Mouse (Mus musculus): ENCODE measurements around the gene Gdpd1. TPM values are rescaled to one million over a fixed set of nuclear protein-coding genes. Genes with fewer than 3 reads are reported as not detected.
A peak's percentile ranks its signal among the peaks of the same experiment; 100 is the strongest.

Gdpd1 gene
- polyA plus RNA-seq (2015; fragmentation: Nextera tagmentation; extraction: Ambion mirVana), result 23.1 and 29.4 TPM in 2 replicates

- WGBS, result under 1% methylated on average over 43 of the region's 43 CpGs
- Histone ChIP-seq H3K9ac (peak within 1 kb of the TSS; percentile 93), H3K9me3 (no peaks in the 10 kb centered on the region), H3K4me3 (peak within 1 kb of the TSS; percentile 81), H3K27me3 (replicated peaks) (no peaks in the 10 kb centered on the region), H3K36me3 (peaks cover 28% of the 10 kb centered on the region), H3K4me1 (peaks cover 20% of the 10 kb centered on the region), H3K4me2 (peak within 1 kb of the TSS; percentile 98), H3K27ac (replicated peaks) (peak within 1 kb of the TSS; percentile 86)
- peak; percentile 87 for ATAC-seq (ENCODE audit: extremely low read depth, insufficient number of reproducible peaks, low FRiP score, low TSS enrichment)
Measured at GRCm38 (mm10) chr11:87073866-87074440, at the start of gene Gdpd1. Gdpd1 (minus strand) TSS chr11:87074062.

DNA sequence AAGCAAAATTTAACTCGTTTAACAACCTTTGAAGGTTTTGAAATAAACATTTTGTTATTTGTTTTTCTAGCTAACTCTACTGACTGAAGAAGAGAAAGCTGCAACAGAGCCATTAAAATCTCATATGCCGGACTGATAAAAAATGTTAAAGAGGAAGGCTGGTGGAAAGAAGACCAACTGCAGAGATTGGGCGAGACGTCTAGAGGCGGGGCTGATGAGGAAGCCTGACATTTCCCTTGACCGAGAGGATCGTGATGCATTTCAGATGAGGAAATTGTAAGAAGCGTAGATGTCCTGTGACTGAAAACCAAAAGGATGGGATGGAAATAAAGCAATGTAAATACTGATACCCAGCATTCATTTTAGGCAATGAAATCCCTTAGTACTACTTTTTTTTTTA, 48.0 kb upstream of the Gdpd1 start:
- no peak for ATAC-seq (ENCODE audit: extremely low read depth, insufficient number of reproducible peaks, low FRiP score, low TSS enrichment)

GRCm38 (mm10) chr11:87110172-87110909, 36.5 kb upstream of the Gdpd1 start:
- peak overlapping the region; percentile 96 for H3K4me3 ChIP-seq

More for the DNA sequence above, 48.0 kb upstream of the Gdpd1 start:
- H3K9me3 ChIP-seq, result no peaks in the 10 kb centered on the region
- peaks cover 6% of the 10 kb centered on the region for H3K4me1 ChIP-seq
- H3K4me2 ChIP-seq, result no peak overlapping the region
- H3K27ac ChIP-seq (replicated peaks), result no peak overlapping the region
- 76% methylated on average over 8 of the region's 8 CpGs for WGBS
- H3K4me3 ChIP-seq, result no peak overlapping the region
- no peak overlapping the region for H3K9ac ChIP-seq
- H3K27me3 ChIP-seq (replicated peaks), result no peaks in the 10 kb centered on the region
- peaks cover 74% of the 10 kb centered on the region for H3K36me3 ChIP-seq

DNA sequence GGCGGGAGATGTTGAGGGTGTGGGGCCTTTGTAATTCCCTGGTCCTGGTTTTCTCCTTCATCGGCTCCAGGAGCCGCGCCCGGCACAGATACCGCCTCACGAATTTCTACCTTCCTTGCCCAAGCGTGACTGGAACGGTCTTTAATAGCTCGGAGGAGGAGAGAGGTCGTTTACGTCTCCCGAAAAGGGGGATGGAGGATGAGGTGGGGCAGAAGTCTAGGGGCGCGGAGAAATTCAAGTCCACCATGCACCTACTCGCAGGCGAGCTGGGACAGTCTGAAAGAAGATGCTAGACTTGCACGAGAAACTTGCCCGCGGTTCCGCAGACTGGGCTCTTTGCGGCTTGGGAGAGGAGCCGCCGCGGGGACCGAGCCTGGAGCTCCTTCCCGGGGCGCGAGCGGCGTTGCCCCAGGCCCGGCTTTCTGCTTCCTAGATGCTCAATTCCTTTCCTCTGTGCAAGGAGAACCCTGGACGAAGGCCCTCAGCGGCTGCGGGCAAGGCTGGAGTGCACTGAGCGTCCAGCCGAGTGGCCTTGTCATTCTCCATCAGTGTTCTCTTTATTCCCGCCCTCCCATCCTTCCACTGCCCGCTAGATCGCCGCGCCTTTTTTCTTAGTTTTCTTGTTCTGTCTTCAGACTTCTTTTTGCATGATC, 35.8 kb upstream of the Gdpd1 start:
- Histone ChIP-seq H3K27me3 (replicated peaks) (no peaks in the 10 kb centered on the region), H3K4me2 (peak overlapping the region; percentile 76)
- under 1% methylated on average over 42 of the region's 42 CpGs for WGBS

More at GRCm38 (mm10) chr11:87110172-87110909, 36.5 kb upstream of the Gdpd1 start:
- H3K27ac ChIP-seq (replicated peaks), result peak overlapping the region; percentile 98
- WGBS, result 7% methylated on average over 9 of the region's 9 CpGs
- no peak for ATAC-seq (ENCODE audit: extremely low read depth, insufficient number of reproducible peaks, low FRiP score, low TSS enrichment)
- H3K9ac ChIP-seq, result peak overlapping the region; percentile 98
- H3K4me2 ChIP-seq, result peak overlapping the region; percentile 76
- H3K27me3 ChIP-seq (replicated peaks), result no peaks in the 10 kb centered on the region
- peaks cover 45% of the 10 kb centered on the region for H3K36me3 ChIP-seq
- peaks cover 35% of the 10 kb centered on the region for H3K4me1 ChIP-seq
- H3K9me3 ChIP-seq, result no peaks in the 10 kb centered on the region

GRCm38 (mm10) chr11:87108755-87109518, 35.1 kb upstream of the Gdpd1 start, which contains the start of gene Ska2:
Ska2 (plus strand) TSS chr11:87109234.
- ATAC-seq (ENCODE audit: extremely low read depth, insufficient number of reproducible peaks, low FRiP score, low TSS enrichment), result peak; percentile 96
- H3K36me3 ChIP-seq, result peaks cover 45% of the 10 kb centered on the region
- H3K9me3 ChIP-seq, result no peaks in the 10 kb centered on the region
- under 1% methylated on average over 40 of the region's 40 CpGs for WGBS
- peak within 1 kb of the TSS; percentile 77 for H3K4me2 ChIP-seq
- H3K27me3 ChIP-seq (replicated peaks), result no peaks in the 10 kb centered on the region
- peak within 1 kb of the TSS; percentile 98 for H3K9ac ChIP-seq
- peak within 1 kb of the TSS; percentile 98 for H3K27ac ChIP-seq (replicated peaks)
- H3K4me1 ChIP-seq, result peaks cover 35% of the 10 kb centered on the region
- H3K4me3 ChIP-seq, result peak within 1 kb of the TSS; percentile 96

More for the DNA sequence above, 35.8 kb upstream of the Gdpd1 start:
- Histone ChIP-seq H3K9me3 (no peaks in the 10 kb centered on the region), H3K36me3 (peaks cover 45% of the 10 kb centered on the region), H3K9ac (peak overlapping the region; percentile 98), H3K4me3 (peak overlapping the region; percentile 96), H3K27ac (replicated peaks) (peak overlapping the region; percentile 98), H3K4me1 (peaks cover 35% of the 10 kb centered on the region)
- ATAC-seq (ENCODE audit: extremely low read depth, insufficient number of reproducible peaks, low FRiP score, low TSS enrichment), result no peak

DNA sequence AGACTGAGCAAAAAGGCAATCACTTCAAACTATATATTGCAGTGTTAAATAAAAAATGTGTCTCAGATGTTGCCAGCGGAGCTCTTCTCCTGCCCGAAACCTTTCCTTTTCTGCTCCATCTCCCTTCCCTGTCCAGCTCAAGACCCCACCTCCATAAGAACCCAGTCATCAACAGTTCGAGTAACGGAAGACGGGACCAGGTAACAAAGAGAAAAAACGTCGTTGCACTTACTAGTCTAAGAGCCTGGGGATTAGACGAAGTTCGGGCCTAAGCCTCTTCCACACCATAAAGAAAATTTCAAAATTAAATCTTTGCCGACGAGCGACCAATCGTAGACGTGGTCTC, 34.5 kb upstream of the Gdpd1 start, which contains the start of gene Prr11:
Prr11 (minus strand) TSS at position 300 of the 346 bp plus-strand sequence.
- Histone ChIP-seq H3K9ac (peak within 1 kb of the TSS; percentile 98), H3K4me2 (peak within 1 kb of the TSS; percentile 77), H3K27ac (replicated peaks) (peak within 1 kb of the TSS; percentile 98), H3K27me3 (replicated peaks) (no peaks in the 10 kb centered on the region), H3K4me3 (peak within 1 kb of the TSS; percentile 96), H3K36me3 (peaks cover 45% of the 10 kb centered on the region), H3K9me3 (no peaks in the 10 kb centered on the region), H3K4me1 (peaks cover 35% of the 10 kb centered on the region)
- ATAC-seq (ENCODE audit: extremely low read depth, insufficient number of reproducible peaks, low FRiP score, low TSS enrichment), result no peak
- WGBS, result under 1% methylated on average over 14 of the region's 14 CpGs

- WGBS, result 44% methylated on average over 2 of the region's 2 CpGs
- Histone ChIP-seq H3K4me2 (peak overlapping the region; percentile 95), H3K27me3 (replicated peaks) (no peaks in the 10 kb centered on the region), H3K4me3 (peak overlapping the region; percentile 84), H3K9me3 (no peaks in the 10 kb centered on the region), H3K27ac (replicated peaks) (peak overlapping the region; percentile 74), H3K36me3 (peaks cover 60% of the 10 kb centered on the region), H3K4me1 (peaks cover 32% of the 10 kb centered on the region), H3K9ac (peak overlapping the region; percentile 91)
- ATAC-seq (ENCODE audit: extremely low read depth, insufficient number of reproducible peaks, low FRiP score, low TSS enrichment), result no peak
Measured at GRCm38 (mm10) chr11:87087142-87087541, 13.3 kb upstream of the Gdpd1 start.

- Histone ChIP-seq H3K36me3 (peaks cover 60% of the 10 kb centered on the region), H3K4me3 (peak within 1 kb of the TSS; percentile 84), H3K9me3 (no peaks in the 10 kb centered on the region), H3K27me3 (replicated peaks) (no peaks in the 10 kb centered on the region), H3K27ac (replicated peaks) (peak within 1 kb of the TSS; percentile 74), H3K4me2 (peak within 1 kb of the TSS; percentile 95), H3K4me1 (peaks cover 32% of the 10 kb centered on the region), H3K9ac (peak within 1 kb of the TSS; percentile 91)
- ATAC-seq (ENCODE audit: extremely low read depth, insufficient number of reproducible peaks, low FRiP score, low TSS enrichment), result peak; percentile 66; the same call in 1 of the 2 replicates
- WGBS, result under 1% methylated on average over 43 of the region's 43 CpGs
Measured at GRCm38 (mm10) chr11:87086290-87086984, 12.6 kb upstream of the Gdpd1 start, which contains the start of gene Smg8. Smg8 (minus strand) TSS chr11:87086774.

- ATAC-seq (ENCODE audit: extremely low read depth, insufficient number of reproducible peaks, low FRiP score, low TSS enrichment), result no peak
- Histone ChIP-seq H3K27ac (replicated peaks) (no peak overlapping the region), H3K9me3 (no peaks in the 10 kb centered on the region), H3K36me3 (peaks cover 60% of the 10 kb centered on the region), H3K9ac (peak overlapping the region; percentile 91), H3K4me3 (peak overlapping the region; percentile 84), H3K4me2 (peak overlapping the region; percentile 95), H3K4me1 (peaks cover 32% of the 10 kb centered on the region), H3K27me3 (replicated peaks) (no peaks in the 10 kb centered on the region)
- 87% methylated on average over 13 of the region's 13 CpGs for WGBS
Measured at GRCm38 (mm10) chr11:87085461-87085860, 11.6 kb upstream of the Gdpd1 start.

GRCm38 (mm10) chr11:87083712-87084111, 9.8 kb upstream of the Gdpd1 start:
- peaks cover 66% of the 10 kb centered on the region for H3K36me3 ChIP-seq
- H3K4me1 ChIP-seq, result peaks cover 32% of the 10 kb centered on the region
- no peak overlapping the region for H3K9ac ChIP-seq
- no peak for ATAC-seq (ENCODE audit: extremely low read depth, insufficient number of reproducible peaks, low FRiP score, low TSS enrichment)
- WGBS, result 75% methylated on average over 1 of the region's 1 CpGs
- H3K4me2 ChIP-seq, result no peak overlapping the region
- no peak overlapping the region for H3K4me3 ChIP-seq
- H3K9me3 ChIP-seq, result no peaks in the 10 kb centered on the region
- no peak overlapping the region for H3K27ac ChIP-seq (replicated peaks)
- no peaks in the 10 kb centered on the region for H3K27me3 ChIP-seq (replicated peaks)

Measured in heart, embryonic 13.5 days (tissue).